Mouse (Mus musculus) embryonic fibroblast, embryonic 13.5 days (primary cell): ENCODE measurements around the gene Grb7.

Experiments
- CTCF ChIP-seq: IDR thresholded peaks from 2 replicates; pipeline ENCODE4 v1.5.1; 2011; ENCODE audit warnings: mild to moderate bottlenecking, control low read depth, low read length, moderate library complexity, borderline replicate concordance; ENCODE audit not compliant: insufficient read depth
- POLR2A ChIP-seq: IDR thresholded peaks from 2 replicates; pipeline ENCODE4 v1.6.1; 2011; ENCODE audit warnings: low read depth, mild to moderate bottlenecking, control low read depth, low read length, moderate library complexity

GRCm38 (mm10) chr11:98406621-98407020, 39.6 kb upstream of the Grb7 start:
- TF ChIP-seq POLR2A (no peak), CTCF (no peak)
